ENCODE assay signal across 8 mouse cellular contexts in the genomic region with DNA sequence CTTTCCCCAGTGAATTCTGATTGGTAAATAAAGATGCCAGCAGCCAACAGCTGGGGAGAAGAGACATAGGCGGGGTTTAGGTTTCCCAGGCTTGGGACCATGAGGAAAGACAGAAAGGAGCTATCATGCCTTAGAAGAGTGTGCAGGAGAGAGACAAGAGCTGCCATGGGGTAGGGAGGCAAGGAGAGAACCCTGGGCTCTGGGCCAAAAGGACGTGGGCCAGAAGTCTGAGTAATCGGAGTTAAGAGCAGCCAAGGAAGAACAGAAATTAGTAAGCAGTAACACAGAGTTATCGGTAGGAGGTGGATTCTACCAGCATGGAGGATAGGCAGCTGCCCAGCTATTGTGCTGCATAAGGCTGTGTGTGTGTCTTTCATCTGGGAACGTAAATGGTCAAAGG.
DNase-seq lines count a peak whose midpoint lies in the region; ATAC-seq and TF ChIP-seq lines count a peak whose summit lies in the region.
"Had no signal": no experiment of that assay in that cellular context is flagged by ENCODE, and none has a peak within 500 bp of the region (broad histone marks: within the 10 kb centered on the region; RNA-seq: fewer than 3 reads in every experiment).

No protein-coding gene starts in this region.

- no peak overlapping the region for H3K9ac ChIP-seq in liver, postnatal 0 days (replicated peaks)
- H3K9ac ChIP-seq: limb, embryonic 13.5 days had no signal

- 71% methylated on average over 5 of the region's 5 CpGs for WGBS in liver, postnatal 0 days (ENCODE audit: insufficient replicate concordance)

- no peak for ATAC-seq in liver, postnatal 0 days

- TF ChIP-seq EP300 in liver, postnatal 0 days (IDR thresholded peaks at IDR 0.05; ENCODE audit: low read depth), result no peak

- H3K4me2 ChIP-seq in liver, postnatal 0 days (ENCODE audit: low read depth, low read length), result no peak overlapping the region
- H3K4me2 ChIP-seq: limb, embryonic 13.5 days had no signal

- H3K4me3 ChIP-seq in liver, postnatal 0 days (ENCODE audit: low read depth, low read length), result no peak overlapping the region
- H3K4me3 ChIP-seq: limb, embryonic 13.5 days had no signal

- no peaks in the 10 kb centered on the region for H3K36me3 ChIP-seq in liver, postnatal 0 days (replicated peaks; ENCODE audit: insufficient read depth, low read length)
- H3K36me3 ChIP-seq: limb, embryonic 13.5 days had no signal

- no peak overlapping the region for H3K27ac ChIP-seq in liver, postnatal 0 days (ENCODE audit: low read depth)
- H3K27ac ChIP-seq: limb, embryonic 13.5 days had no signal

- TF ChIP-seq CTCF in liver, postnatal 0 days (IDR thresholded peaks at IDR 0.05; ENCODE audit: low read depth), result no peak

- H3K9me3 ChIP-seq in liver, postnatal 0 days (ENCODE audit: low read length), result no peaks in the 10 kb centered on the region
- H3K9me3 ChIP-seq: limb, embryonic 13.5 days had no signal

- no peaks in the 10 kb centered on the region for H3K4me1 ChIP-seq in liver, postnatal 0 days (ENCODE audit: insufficient read depth)
- H3K4me1 ChIP-seq: limb, embryonic 13.5 days had no signal

- peak; percentile 32 for DNase-seq in urinary bladder, postnatal 14 days (ENCODE audit: low spot score)
- DNase-seq in urinary bladder, adult 18-20 months (ENCODE audit: low spot score in 2 of 2), result no peak
- DNase-seq in cerebellum, postnatal 36 days, result peak; percentile 63 to 68
- peak; percentile 68 to 85 for DNase-seq in left cerebral cortex, adult 9 months (ENCODE audit: low spot score in 2 of 2)
- DNase-seq in right cerebral cortex, postnatal 14 days, result peak; percentile 75
- no peak for DNase-seq in neural tube, embryonic 10.5 days (ENCODE audit: extremely low spot score, low spot score)
- DNase-seq in liver, postnatal 0 days, result no peak

- H3K27me3 ChIP-seq in liver, postnatal 0 days (ENCODE audit: insufficient read depth, low read length), result no peaks in the 10 kb centered on the region
- H3K27me3 ChIP-seq: limb, embryonic 13.5 days had no signal

Comparison
In these comparisons a context has a peak if more than half of its experiments do, and no peak if none do; other contexts are left out.
1. DNase-seq: peak in urinary bladder, postnatal 14 days (single experiment), cerebellum, postnatal 36 days (2 of 2), left cerebral cortex, adult 9 months (2 of 2) and right cerebral cortex, postnatal 14 days (single experiment); none in urinary bladder, adult 18-20 months (0 of 2), neural tube, embryonic 10.5 days (single experiment) and liver, postnatal 0 days (single experiment).